Mouse (Mus musculus): ENCODE data around the gene Akr1c21. TPM values are rescaled to one million over a fixed set of nuclear protein-coding genes. Genes with fewer than 3 reads are reported as not detected.

The Akr1c21 gene
- polyA plus RNA-seq (2015; fragmentation: Nextera tagmentation; extraction: Ambion mirVana) = 0.27 TPM in 1 of 2 replicates, not detected in the other

GRCm38 (mm10) chr13:4573871-4574270, at the start of gene Akr1c21:
Gene Akr1c21 (plus strand): TSS chr13:4574075.

GRCm38 (mm10) chr13:4608961-4609409, 35.1 kb downstream of the Akr1c21 start, which contains the start of gene Akr1e1:
Gene Akr1e1 (minus strand): TSS chr13:4609174.

Other genes with a start within 250 kb of the Akr1c21 start
- gene Akr1c6, start 139.8 kb upstream of the Akr1c21 start, polyA plus RNA-seq (2015; fragmentation: Nextera tagmentation; extraction: Ambion mirVana) = 0.80 and 0.99 TPM in 2 replicates
- 2.2 and 2.4 TPM in 2 replicates for gene Akr1c20, start 50.7 kb upstream of the Akr1c21 start, polyA plus RNA-seq (2015; fragmentation: Nextera tagmentation; extraction: Ambion mirVana)
- 66.4 and 81.5 TPM in 2 replicates for gene Akr1e1, start 35.1 kb downstream of the Akr1c21 start, polyA plus RNA-seq (2015; fragmentation: Nextera tagmentation; extraction: Ambion mirVana)

Measured in adrenal gland, postnatal 0 days (tissue).